Mouse (Mus musculus) cerebellum, adult 2 months (tissue): ENCODE measurements around the gene Bmx.

ENCODE experiments used
- CTCF ChIP-seq: fragments of 200-500 bp; IDR thresholded peaks from 2 replicates; pipeline ENCODE4 v1.5.1; 2011; ENCODE audit warnings: low read depth, mild to moderate bottlenecking, control low read depth, low read length, moderate library complexity, borderline replicate concordance; ENCODE audit not compliant: insufficient read depth
- POLR2A ChIP-seq: fragments of 200-500 bp; IDR thresholded peaks from 2 replicates; pipeline ENCODE4 v1.6.1; 2011; ENCODE audit warnings: low read length, control low read depth, borderline replicate concordance; ENCODE audit not compliant: insufficient read depth

- TF ChIP-seq POLR2A: no peak
- TF ChIP-seq CTCF: no peak
These were observed 78.2 kb downstream of the Bmx start for GRCm38 (mm10) chrX:164179746-164180145.
